Mouse (Mus musculus): ENCODE data around the gene Sos2. TPM values are rescaled to one million over a fixed set of nuclear protein-coding genes. Genes with fewer than 3 reads are reported as not detected.

Gene Sos2
- polyA plus RNA-seq, 1 experiment, result 6.0 TPM

DNA sequence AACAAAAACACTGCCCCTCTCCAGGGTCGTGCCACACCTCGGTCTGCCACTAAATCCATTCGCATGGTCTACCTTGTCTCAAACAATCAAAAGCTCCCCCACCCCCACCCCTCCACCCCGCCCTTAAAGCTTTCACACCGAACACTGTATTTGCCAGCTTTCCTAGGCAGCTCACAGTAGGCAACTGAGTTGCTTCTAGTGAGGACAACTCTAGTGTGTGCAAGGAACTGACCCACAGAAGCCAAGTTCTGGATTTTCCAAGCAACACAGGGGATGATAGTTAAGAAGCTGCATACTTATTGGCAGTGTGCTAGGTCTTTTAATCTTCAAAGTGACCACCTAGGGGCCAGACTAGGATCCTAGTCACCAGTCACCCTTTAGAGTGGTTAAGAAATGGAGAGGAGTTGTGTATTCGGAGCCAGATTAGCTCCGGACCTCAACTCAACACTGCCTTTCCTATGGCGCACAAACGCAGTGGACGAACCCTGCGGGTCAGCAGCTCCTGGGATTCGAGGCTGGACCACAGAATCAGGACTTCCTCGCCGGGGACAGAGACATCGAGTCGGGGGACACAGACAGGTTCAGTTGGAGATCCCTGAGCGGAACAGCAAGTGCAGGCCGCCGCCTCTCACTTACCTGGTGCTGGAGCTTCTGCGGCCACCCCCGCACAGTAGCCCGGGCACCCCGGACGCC lies 42.5 kb upstream of the Sos2 start:
- Histone ChIP-seq H3K4me2 (ENCODE audit: low read depth) (peak overlapping the region; percentile 100), H3K36me3 (ENCODE audit: control insufficient read depth, insufficient read depth) (no peaks in the 10 kb centered on the region), H3ac (ENCODE audit: control insufficient read depth, insufficient read length) (peak overlapping the region; percentile 75), H3K27me3 (ENCODE audit: control insufficient read depth, insufficient read depth, insufficient read length) (no peaks in the 10 kb centered on the region), H3K79me2 (ENCODE audit: control insufficient read depth, insufficient read depth) (no peaks in the 10 kb centered on the region), H3K4me3 (peak overlapping the region; percentile 67)
- TF ChIP-seq E2F4 (IDR thresholded peaks at IDR 0.05; ENCODE audit: insufficient read depth) (no peak), TCF12 (IDR thresholded peaks at IDR 0.05; ENCODE audit: insufficient read depth, poor library complexity, severe bottlenecking) (no peak), USF1 (IDR thresholded peaks at IDR 0.05; ENCODE audit: low read depth) (no peak), TCF3 (IDR thresholded peaks at IDR 0.05; ENCODE audit: insufficient read length, low read depth) (no peak), REST (IDR thresholded peaks at IDR 0.05; ENCODE audit: insufficient read depth, insufficient read length) (no peak), MAX (IDR thresholded peaks at IDR 0.05; ENCODE audit: low read depth) (no peak), MYOG (IDR thresholded peaks at IDR 0.05; ENCODE audit: control insufficient read depth in 1 of 3, insufficient read depth in 1 of 3, insufficient read length in 2 of 3, low read depth in 2 of 3) (no peak), SRF (IDR thresholded peaks at IDR 0.05; ENCODE audit: control insufficient read depth, insufficient read length, low read depth) (no peak), MYOD1 (IDR thresholded peaks at IDR 0.05; ENCODE audit: control insufficient read depth in 1 of 3, insufficient read length in 2 of 3, low read depth in 2 of 3) (no peak), POLR2A (IDR thresholded peaks at IDR 0.05; ENCODE audit: insufficient read length, low read depth) (no peak), CEBPB (IDR thresholded peaks at IDR 0.05; ENCODE audit: insufficient read depth, poor library complexity, severe bottlenecking) (no peak), POLR2AphosphoS2 (IDR thresholded peaks at IDR 0.05; ENCODE audit: insufficient read length, low read depth) (no peak)

DNA sequence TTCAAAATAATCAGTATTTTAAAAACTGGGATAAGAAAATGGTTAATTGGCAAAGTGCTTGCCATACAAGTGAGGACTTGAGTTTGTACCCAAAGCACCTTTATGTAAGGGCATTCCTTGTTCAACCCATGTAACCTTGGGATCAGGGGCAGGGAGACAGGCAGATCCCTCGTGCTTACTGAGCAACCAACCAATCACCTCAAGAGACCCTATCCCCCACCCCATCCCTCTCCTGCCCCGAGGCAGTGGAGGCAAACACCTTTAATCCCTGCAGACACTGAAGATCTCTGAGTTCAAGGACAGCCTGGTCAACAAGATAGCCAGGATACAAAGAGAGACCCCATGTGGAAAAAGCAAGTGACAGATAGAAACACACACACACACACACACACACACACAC lies 41.7 kb upstream of the Sos2 start:
- Histone ChIP-seq H3ac (ENCODE audit: control insufficient read depth, insufficient read length) (no peak overlapping the region), H3K79me2 (ENCODE audit: control insufficient read depth, insufficient read depth) (no peaks in the 10 kb centered on the region), H3K27me3 (ENCODE audit: control insufficient read depth, insufficient read depth, insufficient read length) (no peaks in the 10 kb centered on the region), H3K4me3 (peak overlapping the region; percentile 67), H3K4me2 (ENCODE audit: low read depth) (peak overlapping the region; percentile 100), H3K36me3 (ENCODE audit: control insufficient read depth, insufficient read depth) (no peaks in the 10 kb centered on the region)
- no peak for TF ChIP-seq MYOG (IDR thresholded peaks at IDR 0.05; ENCODE audit: control insufficient read depth in 1 of 3, insufficient read depth in 1 of 3, insufficient read length in 2 of 3, low read depth in 2 of 3)
- TF ChIP-seq REST (IDR thresholded peaks at IDR 0.05; ENCODE audit: insufficient read depth, insufficient read length), result no peak
- TF ChIP-seq TCF3 (IDR thresholded peaks at IDR 0.05; ENCODE audit: insufficient read length, low read depth), result no peak
- no peak for TF ChIP-seq USF1 (IDR thresholded peaks at IDR 0.05; ENCODE audit: low read depth)
- no peak for TF ChIP-seq MAX (IDR thresholded peaks at IDR 0.05; ENCODE audit: low read depth)
- no peak for TF ChIP-seq POLR2AphosphoS2 (IDR thresholded peaks at IDR 0.05; ENCODE audit: insufficient read length, low read depth)
- TF ChIP-seq CEBPB (IDR thresholded peaks at IDR 0.05; ENCODE audit: insufficient read depth, poor library complexity, severe bottlenecking), result no peak
- no peak for TF ChIP-seq TCF12 (IDR thresholded peaks at IDR 0.05; ENCODE audit: insufficient read depth, poor library complexity, severe bottlenecking)
- TF ChIP-seq SRF (IDR thresholded peaks at IDR 0.05; ENCODE audit: control insufficient read depth, insufficient read length, low read depth), result no peak
- no peak for TF ChIP-seq MYOD1 (IDR thresholded peaks at IDR 0.05; ENCODE audit: control insufficient read depth in 1 of 3, insufficient read length in 2 of 3, low read depth in 2 of 3)
- TF ChIP-seq E2F4 (IDR thresholded peaks at IDR 0.05; ENCODE audit: insufficient read depth), result no peak
- no peak for TF ChIP-seq POLR2A (IDR thresholded peaks at IDR 0.05; ENCODE audit: insufficient read length, low read depth)

DNA sequence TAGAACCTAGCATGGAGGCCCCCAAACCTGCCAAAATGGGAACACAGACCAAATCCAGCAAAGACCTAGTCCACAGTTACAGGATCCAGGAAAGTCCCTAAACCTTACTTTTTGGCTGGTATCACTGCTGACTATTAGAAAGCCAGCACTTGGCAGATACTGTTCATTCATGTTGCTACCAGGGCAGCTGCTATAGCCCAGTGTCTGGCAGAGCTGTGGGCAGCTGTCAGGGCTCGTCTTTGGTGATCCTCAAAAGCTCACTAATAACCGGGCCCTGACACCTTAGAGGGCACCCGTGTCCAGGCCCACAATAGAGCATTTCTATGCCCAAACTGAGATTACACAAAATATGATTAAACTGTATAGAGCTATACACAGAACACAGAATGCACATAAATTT lies 41.2 kb upstream of the Sos2 start:
- no peaks in the 10 kb centered on the region for H3K36me3 ChIP-seq (ENCODE audit: control insufficient read depth, insufficient read depth)
- TF ChIP-seq MYOG (IDR thresholded peaks at IDR 0.05; ENCODE audit: control insufficient read depth in 1 of 3, insufficient read depth in 1 of 3, insufficient read length in 2 of 3, low read depth in 2 of 3) (peak; percentile 51 to 80 (median 73)), MYOD1 (IDR thresholded peaks at IDR 0.05; ENCODE audit: control insufficient read depth in 1 of 3, insufficient read length in 2 of 3, low read depth in 2 of 3) (peak; percentile 86 to 95 (median 88)), E2F4 (IDR thresholded peaks at IDR 0.05; ENCODE audit: insufficient read depth) (no peak), TCF12 (IDR thresholded peaks at IDR 0.05; ENCODE audit: insufficient read depth, poor library complexity, severe bottlenecking) (peak; percentile 23)
- H3K27me3 ChIP-seq (ENCODE audit: control insufficient read depth, insufficient read depth, insufficient read length), result no peaks in the 10 kb centered on the region
- H3K4me2 ChIP-seq (ENCODE audit: low read depth), result no peak overlapping the region
- H3ac ChIP-seq (ENCODE audit: control insufficient read depth, insufficient read length), result no peak overlapping the region
- no peak overlapping the region for H3K4me3 ChIP-seq
- H3K79me2 ChIP-seq (ENCODE audit: control insufficient read depth, insufficient read depth), result no peaks in the 10 kb centered on the region

- TF ChIP-seq REST (IDR thresholded peaks at IDR 0.05; ENCODE audit: insufficient read depth, insufficient read length) (no peak), E2F4 (IDR thresholded peaks at IDR 0.05; ENCODE audit: insufficient read depth) (no peak), TCF3 (IDR thresholded peaks at IDR 0.05; ENCODE audit: insufficient read length, low read depth) (no peak), MYOD1 (IDR thresholded peaks at IDR 0.05; ENCODE audit: control insufficient read depth in 1 of 3, insufficient read length in 2 of 3, low read depth in 2 of 3) (no peak), SRF (IDR thresholded peaks at IDR 0.05; ENCODE audit: control insufficient read depth, insufficient read length, low read depth) (no peak), POLR2AphosphoS2 (IDR thresholded peaks at IDR 0.05; ENCODE audit: insufficient read length, low read depth) (no peak), POLR2A (IDR thresholded peaks at IDR 0.05; ENCODE audit: insufficient read length, low read depth) (no peak), USF1 (IDR thresholded peaks at IDR 0.05; ENCODE audit: low read depth) (no peak), MAX (IDR thresholded peaks at IDR 0.05; ENCODE audit: low read depth) (no peak), TCF12 (IDR thresholded peaks at IDR 0.05; ENCODE audit: insufficient read depth, poor library complexity, severe bottlenecking) (no peak), CEBPB (IDR thresholded peaks at IDR 0.05; ENCODE audit: insufficient read depth, poor library complexity, severe bottlenecking) (no peak)
- Histone ChIP-seq H3K36me3 (ENCODE audit: control insufficient read depth, insufficient read depth) (no peaks in the 10 kb centered on the region), H3K79me2 (ENCODE audit: control insufficient read depth, insufficient read depth) (no peaks in the 10 kb centered on the region), H3K4me2 (ENCODE audit: low read depth) (no peak overlapping the region), H3K4me3 (no peak overlapping the region), H3K27me3 (ENCODE audit: control insufficient read depth, insufficient read depth, insufficient read length) (no peaks in the 10 kb centered on the region), H3ac (ENCODE audit: control insufficient read depth, insufficient read length) (no peak overlapping the region)
These were observed 32.0 kb upstream of the Sos2 start for GRCm38 (mm10) chr12:69713628-69714027.
